Mouse (Mus musculus) gastrocnemius, adult 8-10 months (tissue): ENCODE results near the gene Afmid. TPM values are rescaled to one million over a fixed set of nuclear protein-coding genes. Genes with fewer than 3 reads are reported as not detected.
A peak's percentile ranks its signal among the peaks of the same experiment; 100 is the strongest.
"Not testable (repeated sequence)": the region's sequence is repeated elsewhere in the genome, so short reads cannot be mapped to it uniquely, and the experiment has no call there.

Source experiments
- DNase-seq, 2 experiments: peaks; one replicate each; pipeline ENCODE4 v3.0.0; 2022; ENCODE audit warnings: low spot score in 2 of 2
- total RNA-seq, 4 experiments: library from RNA; stranded (reverse); gene quantifications; 2 replicates each; pipeline ENCODE4 v1.2.4; 2022

Gene Afmid
- 1 to 10 TPM; 2.0 to 4.6 (median 3.4) TPM for total RNA-seq

DNA sequence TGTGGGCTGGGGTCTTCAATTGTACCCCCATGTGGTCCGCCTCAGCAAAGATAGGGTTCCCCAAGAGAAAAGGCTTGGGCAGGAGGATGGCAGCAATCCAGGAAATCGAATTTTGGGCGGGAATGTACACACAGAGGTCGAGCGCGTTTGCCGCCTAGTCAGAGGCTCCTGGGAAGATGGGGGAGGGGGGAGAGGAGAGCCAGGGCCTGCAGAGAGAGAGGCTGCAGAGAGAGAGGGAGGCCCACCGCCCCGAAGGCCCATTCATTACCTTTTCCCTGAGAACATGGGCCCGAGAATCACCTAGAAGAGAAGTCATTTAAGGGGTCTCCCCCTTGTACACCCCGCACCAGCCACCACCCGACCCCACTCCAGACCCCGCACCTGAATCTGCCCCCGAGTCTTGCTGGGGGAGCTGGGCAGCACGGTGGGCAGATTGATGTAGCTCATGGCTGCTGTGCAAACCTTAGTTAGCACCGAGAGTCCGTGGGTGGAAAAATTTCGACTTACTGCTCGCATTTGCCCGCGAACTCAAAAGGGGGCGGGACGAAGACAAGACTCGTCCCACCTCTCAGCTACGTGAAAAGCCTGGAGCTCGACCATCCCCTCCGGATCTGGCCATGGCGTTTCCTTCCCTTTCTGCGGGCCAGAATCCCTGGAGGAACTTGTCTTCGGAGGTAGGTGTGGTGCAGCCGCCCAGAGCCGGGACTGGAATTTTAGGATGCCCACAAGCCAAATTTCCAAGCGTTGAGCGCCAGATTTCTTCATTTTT is at the start of gene Afmid, which contains the start of gene Tk1:
Gene Afmid (plus strand): TSS at position 592 of the 769 bp plus-strand sequence.
Gene Tk1 (minus strand): TSS at position 760 of the 769 bp plus-strand sequence.
- DNase-seq, result no peak

DNA sequence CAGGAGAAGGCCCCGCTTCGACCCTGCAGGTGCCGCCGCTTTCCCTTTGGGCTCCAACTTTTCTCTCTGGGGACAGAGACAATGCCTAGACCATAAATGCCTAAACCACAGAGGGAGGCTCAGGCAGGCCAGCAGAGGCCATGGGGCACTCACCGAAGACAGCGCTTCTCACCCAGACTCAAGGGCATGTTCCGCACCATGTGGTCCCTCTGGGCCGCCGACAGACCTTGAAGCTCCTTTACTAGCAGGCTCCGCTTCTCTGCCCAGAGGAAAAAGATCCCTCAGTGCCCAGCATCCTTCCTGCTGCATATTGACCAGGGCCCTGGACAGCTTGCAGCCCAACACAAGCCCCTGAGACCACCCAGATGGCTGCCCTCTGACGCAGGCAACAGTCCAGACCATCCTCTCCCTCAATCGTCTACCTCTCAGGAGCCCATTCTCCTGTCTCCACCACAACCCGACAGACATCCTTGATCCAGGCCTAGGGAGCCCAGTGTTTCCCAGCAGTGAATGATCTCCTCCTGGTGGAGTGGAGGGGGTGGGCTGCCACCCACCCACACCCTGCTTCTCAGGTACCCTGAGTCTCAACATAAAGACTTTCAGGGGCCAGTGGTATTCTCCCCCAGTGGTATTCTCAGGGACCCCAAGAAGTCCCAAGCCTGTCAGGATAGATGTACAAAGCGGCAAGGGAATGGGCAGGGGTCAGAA is 49.5 kb upstream of the Afmid start:
- DNase-seq, result no peak

- no peak for DNase-seq
Observed at GRCm38 (mm10) chr11:117777111-117777510, 48.6 kb upstream of the Afmid start.

DNA sequence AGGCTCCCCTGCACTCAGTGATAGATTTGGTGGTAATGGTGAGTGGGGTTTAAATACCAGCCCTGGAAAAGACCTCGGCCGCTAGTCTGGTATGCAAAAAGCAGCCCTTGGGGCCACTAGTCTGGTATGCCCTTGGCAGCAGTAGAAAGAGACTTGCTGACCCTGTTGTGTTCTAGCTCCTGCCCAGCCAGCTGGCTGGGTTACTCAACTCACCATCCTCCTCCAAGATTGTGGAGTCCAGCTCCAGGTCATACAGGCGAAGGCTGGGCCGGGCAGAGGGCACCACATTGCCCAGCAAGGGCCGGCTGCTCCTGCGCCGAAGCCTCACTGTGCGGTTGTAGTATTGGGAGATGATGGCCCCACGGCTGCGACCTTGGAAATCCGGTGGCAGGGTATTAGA is 47.7 kb upstream of the Afmid start:
- DNase-seq, result no peak

GRCm38 (mm10) chr11:117778851-117779433 is 46.8 kb upstream of the Afmid start:
- DNase-seq, result no peak

DNA sequence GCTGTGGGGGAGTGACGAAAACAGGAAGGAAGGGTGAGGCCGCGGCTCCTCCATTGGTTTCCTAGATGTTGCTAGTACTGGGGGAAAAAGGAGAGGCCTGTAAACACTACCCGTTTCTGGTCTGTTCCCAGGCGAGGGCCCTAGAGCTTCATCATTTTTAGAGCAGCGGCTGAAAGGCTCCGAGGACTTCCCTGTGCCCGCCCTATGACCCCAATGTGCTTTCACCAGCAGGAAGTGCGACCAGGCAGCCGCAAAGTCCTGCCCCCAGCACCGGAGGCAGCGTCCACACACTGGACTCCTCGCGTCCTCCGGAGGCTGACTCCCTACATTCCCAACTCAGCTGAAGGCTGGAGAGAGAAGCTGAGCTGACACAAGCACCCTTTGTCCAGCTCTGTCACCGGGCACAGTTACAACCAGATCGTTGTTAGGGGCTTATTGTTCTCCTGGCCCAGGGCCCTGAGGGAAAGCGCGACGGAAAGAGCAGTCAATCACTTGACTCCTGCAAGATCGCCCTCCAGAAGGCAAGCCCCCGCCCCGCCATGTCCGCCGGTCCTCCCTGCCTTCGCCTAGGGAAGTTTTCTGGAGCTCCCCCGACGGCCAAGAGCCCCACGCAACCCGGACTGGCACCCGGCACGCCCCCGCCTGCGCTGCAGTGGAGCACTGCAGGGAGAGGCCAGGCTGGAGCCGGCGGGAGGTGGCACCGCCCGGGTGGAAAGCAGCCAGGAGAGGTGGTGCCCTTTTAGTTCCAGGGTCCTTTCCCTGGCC is 46.1 kb upstream of the Afmid start:
- peak in 1 of 2 experiments; percentile 38 for DNase-seq

- DNase-seq, result no peak
Observed at GRCm38 (mm10) chr11:117780199-117780515, 45.6 kb upstream of the Afmid start.

DNA sequence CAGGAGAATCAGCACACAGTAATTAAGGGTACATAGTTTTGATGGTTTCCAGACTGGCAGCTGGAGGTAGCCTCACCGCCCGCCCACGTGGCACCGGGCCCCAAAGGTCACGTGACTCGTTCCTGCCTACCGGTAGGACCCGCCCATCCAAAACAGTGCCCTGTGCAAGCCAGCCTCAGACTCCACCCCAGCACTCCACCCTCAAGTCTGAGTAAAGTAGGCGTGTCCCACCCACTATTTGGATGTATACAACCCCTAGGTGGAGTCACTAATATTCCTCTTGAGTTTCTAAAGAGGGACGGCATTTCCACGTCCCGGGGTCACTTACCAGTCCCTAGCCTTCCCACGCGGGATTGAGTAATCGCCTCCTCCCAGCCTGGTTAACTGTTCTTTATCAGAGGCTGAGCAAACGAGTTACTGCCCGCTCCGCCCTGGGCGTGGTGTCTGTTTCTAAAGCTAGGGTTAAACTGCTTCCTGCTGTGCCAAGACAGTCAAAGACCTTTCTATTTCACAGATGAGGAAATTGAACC is 45.1 kb upstream of the Afmid start:
- peak; percentile 70 to 73 for DNase-seq

DNA sequence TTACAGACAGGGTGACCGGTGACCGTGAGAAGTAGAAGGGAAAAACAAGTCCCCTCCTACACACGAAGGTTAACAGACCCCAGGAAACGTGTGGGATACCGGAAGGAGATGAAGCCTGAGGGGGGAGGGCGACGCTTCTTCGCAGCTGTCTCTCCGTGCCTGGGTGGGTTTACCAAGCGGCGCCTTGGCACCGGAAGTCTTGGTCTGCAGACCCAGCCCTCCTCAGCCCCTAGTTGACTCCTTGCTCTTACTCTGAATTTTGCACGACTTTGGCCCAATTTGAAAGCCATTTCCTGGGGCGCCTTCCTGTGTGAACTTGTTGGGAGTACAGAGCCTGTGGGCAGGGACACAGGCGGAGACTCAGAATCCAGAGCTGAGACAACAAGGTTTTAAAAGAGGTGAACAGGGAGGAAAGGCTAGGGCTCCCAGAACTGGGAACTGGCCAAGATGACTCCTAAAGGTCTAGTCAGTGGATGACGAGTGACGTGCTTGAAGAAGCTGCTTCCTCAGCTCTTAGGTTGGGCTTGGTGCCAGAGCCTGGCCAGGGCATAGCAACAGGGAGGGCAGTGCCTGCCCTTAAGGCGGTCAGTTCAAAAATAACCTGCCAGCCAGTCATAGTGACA is 44.4 kb upstream of the Afmid start:
- peak in 1 of 2 experiments; percentile 67 for DNase-seq

GRCm38 (mm10) chr11:117781993-117782704 is 43.6 kb upstream of the Afmid start, which contains the start of the genes Tmc8 and Tmc6:
Tmc8 (plus strand) TSS chr11:117782076.
Tmc6 (minus strand) TSS chr11:117782198.
- no peak for DNase-seq

GRCm38 (mm10) chr11:117782705-117783034 is 43.1 kb upstream of the Afmid start:
- DNase-seq, result no peak

DNA sequence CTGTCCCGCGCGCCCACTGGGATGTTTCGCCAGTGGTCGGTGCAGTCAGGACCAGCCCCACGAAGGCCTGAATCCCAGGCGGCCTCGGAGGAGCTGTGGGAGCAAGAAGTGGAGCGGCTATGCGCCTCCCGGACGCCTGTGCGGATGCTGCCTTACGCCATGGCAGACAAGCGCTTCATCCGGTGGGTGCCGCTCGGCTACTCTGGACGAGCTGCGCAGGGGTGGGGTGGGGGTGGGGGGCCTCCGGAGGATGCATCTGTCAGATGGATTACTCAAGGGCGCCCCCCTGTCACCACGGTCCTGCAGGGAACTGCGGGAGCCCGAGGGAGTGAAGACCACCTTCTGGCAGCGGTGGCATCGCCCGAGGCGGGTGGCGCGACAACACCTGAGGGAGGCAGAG is 42.6 kb upstream of the Afmid start:
- no peak for DNase-seq

- no peak for DNase-seq
Observed at GRCm38 (mm10) chr11:117783683-117784309, 41.9 kb upstream of the Afmid start.

GRCm38 (mm10) chr11:117786294-117786693 is 39.4 kb upstream of the Afmid start:
- DNase-seq, result peak in 1 of 2 experiments; percentile 48

DNA sequence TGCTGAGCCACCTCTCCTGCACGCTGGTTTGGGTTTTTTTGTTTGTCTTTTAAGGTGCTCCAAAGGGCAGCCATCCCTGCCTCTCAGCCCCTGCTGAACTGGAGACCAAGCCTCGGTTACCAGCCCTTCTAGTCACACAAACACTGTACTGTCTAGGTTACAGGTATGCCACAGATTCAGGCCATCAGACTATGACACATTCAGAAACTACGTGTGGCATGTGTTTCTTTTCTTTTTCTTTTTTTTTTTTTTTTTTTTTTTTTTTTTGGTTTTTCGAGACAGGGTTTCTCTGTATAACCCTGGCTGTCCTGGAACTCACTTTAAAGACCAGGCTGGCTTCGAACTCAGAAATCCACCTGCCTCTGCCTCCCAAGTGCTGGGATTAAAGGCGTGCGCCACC is 37.2 kb upstream of the Afmid start:
- DNase-seq, result not testable (repeated sequence)

DNA sequence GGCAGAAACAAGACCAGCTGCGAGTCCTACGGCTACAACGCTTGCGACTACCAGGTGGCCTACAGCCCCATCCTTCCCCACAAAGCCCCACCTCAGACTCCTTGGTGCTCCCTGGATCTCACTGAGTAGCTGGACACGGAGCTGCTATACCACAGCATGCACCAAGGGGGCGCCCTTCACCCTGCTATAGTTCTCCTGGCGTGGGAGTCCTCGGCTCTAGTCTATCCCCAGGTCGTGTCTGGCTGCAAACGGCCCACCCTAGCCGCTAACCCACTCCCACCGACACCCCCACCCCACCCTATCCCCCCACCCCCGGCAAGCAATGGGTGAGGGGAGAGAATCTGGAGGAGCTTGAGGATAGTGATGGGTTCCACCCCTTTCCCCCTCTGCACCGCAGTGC is 35.4 kb upstream of the Afmid start:
- peak in 1 of 2 experiments; percentile 68 for DNase-seq

DNA sequence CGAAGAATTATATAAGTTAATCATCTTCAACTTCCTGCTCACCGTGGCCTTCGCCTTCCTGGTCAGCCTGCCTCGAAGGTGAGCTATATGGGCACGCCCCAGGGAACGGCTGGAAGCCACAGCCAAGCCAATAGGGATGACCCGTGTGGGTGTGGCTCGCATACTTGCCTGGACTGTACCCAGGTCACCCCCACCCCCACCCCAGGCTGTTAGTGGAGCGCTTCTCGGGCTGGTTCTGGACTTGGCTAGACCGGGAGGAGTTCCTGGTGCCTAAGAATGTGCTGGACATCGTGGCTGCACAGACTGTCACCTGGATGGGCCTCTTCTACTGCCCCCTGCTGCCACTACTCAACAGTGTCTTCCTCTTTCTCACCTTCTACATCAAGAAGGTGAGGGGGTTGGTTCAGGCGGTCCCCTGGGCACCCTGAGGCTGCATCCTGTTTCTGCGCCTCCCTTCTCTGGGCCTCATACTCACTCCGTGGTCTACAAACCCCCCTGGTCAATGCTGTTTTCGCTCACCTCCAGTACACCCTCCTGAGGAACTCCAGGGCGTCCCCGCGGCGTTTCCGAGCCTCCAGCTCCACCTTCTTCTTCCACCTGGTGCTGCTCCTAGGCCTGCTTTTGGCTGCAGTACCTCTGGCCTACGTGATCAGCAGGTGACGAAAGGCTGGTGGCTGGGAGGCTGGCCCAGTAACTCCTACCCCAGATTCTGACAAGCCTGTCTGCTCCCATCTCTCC is 34.9 kb upstream of the Afmid start:
- no peak for DNase-seq

DNA sequence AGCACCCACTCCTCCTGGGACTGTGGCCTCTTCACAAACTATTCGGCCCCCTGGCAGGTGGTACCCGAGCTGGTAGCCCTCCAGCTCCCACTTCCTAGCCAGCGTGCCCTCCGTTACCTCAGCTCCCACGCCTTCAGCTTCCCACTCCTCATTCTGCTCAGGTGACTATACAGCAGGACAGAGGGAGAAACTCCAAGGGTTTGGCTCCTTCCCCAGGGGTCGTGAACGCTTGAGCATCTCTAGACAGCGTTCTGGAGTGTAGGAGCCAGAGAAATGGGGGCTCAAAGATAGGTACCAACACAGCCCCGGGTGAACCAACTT is 34.3 kb upstream of the Afmid start:
- no peak for DNase-seq

DNA sequence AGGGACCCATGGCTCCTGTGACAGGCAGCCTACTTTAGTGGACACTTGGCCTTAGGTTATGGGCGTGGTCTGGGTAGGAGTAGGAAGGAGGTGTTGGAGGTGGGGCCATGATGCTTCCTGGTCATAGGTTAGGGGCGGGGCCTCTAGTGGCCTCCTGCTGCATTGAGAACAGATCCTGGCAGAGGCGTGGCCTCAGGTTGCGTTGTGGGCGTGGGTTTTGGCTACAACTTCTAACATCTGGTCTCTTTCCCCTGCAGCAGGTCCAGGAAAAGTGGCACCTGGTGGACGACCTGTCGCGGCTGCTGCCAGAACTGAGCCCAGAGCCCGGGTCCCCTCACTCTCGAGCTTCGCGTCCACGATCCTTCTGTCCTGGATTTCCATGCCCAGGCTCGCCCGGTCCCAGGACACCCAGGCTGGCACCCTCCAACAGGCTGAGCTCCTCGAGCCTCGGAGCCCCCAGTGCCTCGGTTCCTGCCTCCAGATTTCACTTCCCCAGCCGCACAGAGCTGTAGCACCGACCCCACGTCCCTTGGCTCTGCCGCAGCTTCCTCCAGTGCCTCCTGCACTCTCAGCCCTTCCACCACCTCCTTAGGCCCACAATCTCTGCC is 33.3 kb upstream of the Afmid start:
- no peak for DNase-seq
